Mouse (Mus musculus) mouse embryonic stem cell (cell line): ENCODE results near the gene Tmem100.

Source experiments
- in situ Hi-C, 2 experiments: fragments of 300-500 bp; cut with MboI; formaldehyde crosslinking; loops; 1 replicate in 1 of 2; 3 replicates in 1 of 2; pipeline ENCODE4 v1.14.3; 2019 to 2020; ENCODE audit warnings: low sequenced_read_pairs in 2 of 2, low pct_unique_long_range_greater_than_20kb in 1 of 2, mixed read lengths in 1 of 2; ENCODE audit not compliant: unreplicated experiment in 1 of 2

Gene Tmem100

DNA sequence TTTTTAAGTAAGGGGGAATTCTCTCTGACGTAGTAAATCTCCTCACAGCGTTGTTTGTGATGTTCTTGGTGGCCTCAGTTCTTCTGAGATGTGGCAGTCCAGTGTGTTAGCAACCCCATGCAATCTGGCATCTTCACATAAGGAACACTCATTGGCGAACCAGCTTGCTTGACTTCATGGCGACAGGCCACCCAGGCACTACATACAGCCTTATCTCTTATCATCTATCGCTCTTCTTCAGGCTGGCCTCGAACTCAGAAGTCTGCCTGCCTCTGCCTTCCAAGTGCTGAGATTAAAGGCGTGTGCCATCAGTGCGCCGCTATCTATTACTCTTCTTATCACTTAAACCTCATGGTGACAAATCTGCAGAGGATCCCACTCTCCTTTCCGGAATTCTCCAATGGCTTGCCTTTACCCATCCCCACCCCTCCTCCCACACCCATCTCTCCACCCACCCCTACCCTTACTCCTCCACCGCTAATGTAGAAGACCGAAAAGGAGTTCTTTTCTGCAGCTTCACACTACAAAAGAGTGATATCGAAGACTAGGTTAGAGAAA lies at the start of gene Tmem100:
Gene Tmem100, plus strand, starts transcription at position 508 of the 558 bp plus-strand sequence.
- in situ Hi-C loops, result no loop called here

DNA sequence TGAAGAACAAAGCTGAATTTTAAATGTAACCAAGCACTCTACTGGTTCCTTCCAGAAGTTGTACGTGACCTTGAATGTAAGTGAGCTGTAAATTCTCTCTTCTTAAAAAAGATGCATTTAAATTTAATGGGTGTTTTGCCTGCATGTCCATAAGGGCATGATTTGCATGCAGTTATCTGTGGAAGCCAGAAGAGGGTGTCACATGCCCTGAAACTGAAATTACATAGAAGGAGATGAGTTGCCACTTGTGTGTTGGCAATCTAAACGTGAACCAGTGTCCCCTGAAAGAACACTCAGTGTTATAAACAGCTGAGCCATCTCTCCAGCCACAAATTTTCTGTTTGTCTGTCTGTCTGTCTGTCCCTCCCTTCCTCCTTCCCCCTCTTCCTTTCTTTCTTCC lies 47.2 kb upstream of the Tmem100 start:
- in situ Hi-C loops, result loop anchor here in 1 of 2 experiments (25.0 kb wide), 1 partner anchor 179 kb away; no protein-coding TSS in a partner anchor

DNA sequence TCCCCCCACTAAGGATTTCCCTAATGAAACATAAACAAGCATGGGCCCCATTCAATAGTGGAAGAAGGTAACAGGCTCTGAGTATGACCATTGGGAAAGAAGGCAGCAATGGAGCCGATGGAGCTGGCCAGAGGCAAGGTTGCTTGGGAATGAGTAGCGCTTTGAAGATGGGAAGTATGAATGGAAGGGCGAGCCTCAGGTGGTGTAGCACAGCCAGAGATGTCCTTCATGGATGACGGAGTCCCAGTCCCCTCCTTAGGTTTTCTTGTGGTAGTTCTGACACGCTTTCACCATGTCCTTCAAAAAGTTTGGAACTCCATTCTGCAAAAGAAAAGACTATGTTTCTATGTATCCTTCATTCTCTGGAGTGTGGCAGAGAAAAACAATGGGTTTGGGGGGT lies 45.7 kb upstream of the Tmem100 start:
- in situ Hi-C loops, result loop anchor here in 1 of 2 experiments (25.0 kb wide), 1 partner anchor 178 kb away; no protein-coding TSS in a partner anchor

- in situ Hi-C loops, result loop anchor here (5.0 to 25.0 kb wide), 2 partner anchors 177 to 182 kb away; no protein-coding TSS in a partner anchor
Measured at GRCm38 (mm10) chr11:89985200-89986187, 44.7 kb upstream of the Tmem100 start.

DNA sequence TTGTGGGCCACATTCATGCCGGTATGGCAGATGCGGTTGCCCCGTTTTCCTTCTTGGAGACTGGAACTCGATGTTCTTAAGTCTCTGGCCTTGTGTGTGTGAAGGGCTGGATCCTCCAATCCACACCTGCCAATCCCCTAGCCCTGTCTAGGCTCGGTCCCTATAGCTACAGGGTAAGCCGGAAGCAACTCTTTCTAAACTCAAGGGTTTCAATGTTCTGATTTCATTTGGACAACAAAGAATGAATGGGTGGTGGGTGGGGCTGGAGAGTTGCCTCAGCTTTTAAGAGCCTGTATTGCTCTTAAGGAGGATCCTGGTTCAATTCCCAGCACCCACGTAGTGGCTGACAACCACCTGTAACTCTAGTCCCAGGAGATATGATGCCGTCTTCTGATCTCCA lies 43.6 kb upstream of the Tmem100 start:
- in situ Hi-C loops, result loop anchor here (5.0 to 25.0 kb wide), 2 partner anchors 176 to 181 kb away; no protein-coding TSS in a partner anchor

DNA sequence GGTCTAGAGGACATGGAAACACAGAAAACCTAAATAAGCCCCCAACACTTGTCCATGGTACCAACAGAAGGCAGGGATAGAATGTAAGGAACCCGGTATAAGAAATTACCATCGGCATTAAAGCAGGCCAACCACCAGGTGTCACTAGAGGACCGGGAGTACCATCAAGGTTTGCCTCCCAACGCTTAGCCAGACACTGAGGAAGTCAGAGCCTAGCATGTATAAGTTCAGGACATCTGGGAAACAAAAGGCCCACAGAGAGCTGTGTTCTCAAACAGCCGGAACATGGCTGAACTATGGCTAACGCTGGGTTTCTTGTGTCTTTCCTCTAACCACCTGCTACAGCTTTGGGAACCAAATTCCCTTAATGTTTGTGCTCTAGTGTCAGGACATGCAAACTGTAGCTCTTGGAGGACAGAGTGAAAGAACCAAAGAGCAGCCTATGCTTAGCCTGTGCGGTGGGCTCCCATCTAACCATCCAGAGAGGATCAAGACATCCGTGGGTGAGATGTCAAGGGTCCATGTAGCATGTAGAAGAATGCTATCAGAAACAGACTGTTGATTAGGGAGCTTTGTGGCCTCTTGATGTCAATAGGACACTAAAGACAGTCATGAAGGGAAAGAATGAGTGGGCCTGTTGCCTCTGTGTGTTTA lies 41.1 kb upstream of the Tmem100 start:
- in situ Hi-C loops, result loop anchor here (5.0 to 25.0 kb wide), 2 partner anchors 173 to 178 kb away; no protein-coding TSS in a partner anchor

DNA sequence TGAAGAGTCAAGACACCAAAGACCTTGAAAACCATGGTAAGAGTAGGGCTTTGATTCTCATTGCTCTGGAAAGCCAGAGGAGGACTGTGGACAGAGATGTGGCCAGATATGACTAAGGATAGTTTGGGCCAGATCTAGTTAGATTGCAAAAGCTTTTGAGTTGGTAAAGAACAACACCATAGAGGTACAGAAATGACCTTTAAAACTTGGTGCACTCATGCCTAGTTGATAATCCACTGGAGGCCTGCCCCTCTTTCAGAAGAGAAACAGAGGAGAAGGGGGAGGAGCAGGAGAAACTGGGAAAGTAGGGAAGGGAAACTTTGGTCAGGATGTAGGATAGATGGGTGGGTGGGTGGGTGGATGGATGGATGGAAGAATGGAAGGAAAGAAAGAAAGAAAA lies 38.5 kb upstream of the Tmem100 start:
- in situ Hi-C loops, result loop anchor here in 1 of 2 experiments (25.0 kb wide), 1 partner anchor 171 kb away; no protein-coding TSS in a partner anchor

DNA sequence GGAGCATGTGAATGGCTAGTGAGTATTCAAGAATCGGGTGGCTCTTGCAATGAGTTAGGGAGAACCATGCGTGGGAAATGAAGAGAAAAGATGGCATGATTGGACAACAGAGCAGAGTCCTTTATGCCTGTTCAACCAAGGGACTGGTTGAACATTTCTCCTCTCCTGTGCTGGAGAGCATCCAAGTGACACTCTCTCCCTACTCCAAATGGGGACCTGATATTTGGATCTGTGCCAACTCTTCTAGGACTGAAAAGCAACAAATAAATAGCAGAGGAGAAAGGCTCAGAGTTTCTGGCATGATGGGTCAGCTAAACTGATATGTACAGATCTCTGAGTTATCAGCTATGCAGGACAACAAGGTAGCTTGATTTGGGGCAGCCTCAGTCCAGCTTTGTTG lies 35.4 kb upstream of the Tmem100 start:
- in situ Hi-C loops, result loop anchor here in 1 of 2 experiments (25.0 kb wide), 1 partner anchor 168 kb away; no protein-coding TSS in a partner anchor

DNA sequence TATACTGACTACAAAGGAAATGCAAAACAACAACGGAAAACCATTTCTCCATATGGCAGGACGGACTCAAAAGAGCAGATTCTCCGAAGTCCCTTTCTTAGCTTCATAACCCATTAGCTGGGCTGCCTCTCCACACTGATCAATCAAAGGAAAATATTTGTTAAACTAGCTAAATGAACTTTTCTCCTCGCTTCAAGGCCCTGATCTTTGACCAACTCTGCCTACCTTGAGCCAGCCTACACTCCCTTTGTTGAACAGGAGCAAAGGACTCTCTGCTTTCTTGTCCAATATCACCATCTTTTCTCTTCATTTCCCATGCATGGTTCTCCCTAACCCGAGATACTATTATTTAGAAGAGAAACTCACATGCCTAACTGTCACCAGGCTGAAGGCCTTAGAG lies 34.6 kb upstream of the Tmem100 start:
- in situ Hi-C loops, result loop anchor here in 1 of 2 experiments (25.0 kb wide), 1 partner anchor 167 kb away; no protein-coding TSS in a partner anchor

DNA sequence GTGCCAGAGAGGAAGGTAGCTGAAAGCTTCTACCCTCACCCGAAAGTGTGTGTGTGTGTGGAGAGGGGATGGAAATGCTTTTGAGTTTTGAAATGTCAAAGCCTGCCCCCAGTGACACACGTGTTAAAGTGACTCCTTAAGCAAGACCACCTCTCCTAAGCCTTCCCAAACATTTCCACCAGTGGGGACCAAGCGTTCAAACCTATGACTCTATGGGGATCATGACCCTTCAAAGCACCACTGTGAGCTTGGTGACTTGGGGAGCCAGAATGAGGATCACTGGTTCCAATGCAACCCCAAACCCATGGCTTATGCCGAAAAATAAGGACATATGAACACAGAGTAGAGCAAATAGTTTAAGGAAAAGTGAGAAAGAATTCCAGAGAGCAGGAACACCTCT lies 33.7 kb upstream of the Tmem100 start:
- in situ Hi-C loops, result loop anchor here in 1 of 2 experiments (25.0 kb wide), 1 partner anchor 166 kb away; no protein-coding TSS in a partner anchor

GRCm38 (mm10) chr11:89996856-89997255 lies 33.3 kb upstream of the Tmem100 start:
- in situ Hi-C loops, result loop anchor here in 1 of 2 experiments (25.0 kb wide), 1 partner anchor 165 kb away; no protein-coding TSS in a partner anchor

GRCm38 (mm10) chr11:89998996-89999770 lies 31.0 kb upstream of the Tmem100 start:
- in situ Hi-C loops, result loop anchor here in 1 of 2 experiments (25.0 kb wide), 1 partner anchor 163 kb away; no protein-coding TSS in a partner anchor

DNA sequence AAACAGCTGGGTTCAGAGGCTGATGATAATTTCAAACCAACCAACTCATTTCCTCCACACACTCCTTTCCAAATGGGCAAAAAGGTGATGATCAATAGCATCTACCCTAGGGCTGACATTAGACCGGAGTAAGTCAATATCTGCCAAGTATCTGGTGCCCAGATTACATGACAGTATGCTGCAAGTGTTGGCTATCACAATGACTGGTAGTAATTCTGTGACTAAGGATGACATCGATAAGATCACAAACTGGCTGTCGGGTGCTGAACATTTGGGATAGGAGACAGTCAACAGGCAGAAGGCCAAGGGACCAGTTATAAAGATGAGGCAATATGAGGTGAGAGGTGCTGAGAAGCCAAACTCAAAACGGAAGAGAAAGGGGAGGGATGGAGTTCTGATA lies 29.5 kb upstream of the Tmem100 start:
- in situ Hi-C loops, result no loop called here

DNA sequence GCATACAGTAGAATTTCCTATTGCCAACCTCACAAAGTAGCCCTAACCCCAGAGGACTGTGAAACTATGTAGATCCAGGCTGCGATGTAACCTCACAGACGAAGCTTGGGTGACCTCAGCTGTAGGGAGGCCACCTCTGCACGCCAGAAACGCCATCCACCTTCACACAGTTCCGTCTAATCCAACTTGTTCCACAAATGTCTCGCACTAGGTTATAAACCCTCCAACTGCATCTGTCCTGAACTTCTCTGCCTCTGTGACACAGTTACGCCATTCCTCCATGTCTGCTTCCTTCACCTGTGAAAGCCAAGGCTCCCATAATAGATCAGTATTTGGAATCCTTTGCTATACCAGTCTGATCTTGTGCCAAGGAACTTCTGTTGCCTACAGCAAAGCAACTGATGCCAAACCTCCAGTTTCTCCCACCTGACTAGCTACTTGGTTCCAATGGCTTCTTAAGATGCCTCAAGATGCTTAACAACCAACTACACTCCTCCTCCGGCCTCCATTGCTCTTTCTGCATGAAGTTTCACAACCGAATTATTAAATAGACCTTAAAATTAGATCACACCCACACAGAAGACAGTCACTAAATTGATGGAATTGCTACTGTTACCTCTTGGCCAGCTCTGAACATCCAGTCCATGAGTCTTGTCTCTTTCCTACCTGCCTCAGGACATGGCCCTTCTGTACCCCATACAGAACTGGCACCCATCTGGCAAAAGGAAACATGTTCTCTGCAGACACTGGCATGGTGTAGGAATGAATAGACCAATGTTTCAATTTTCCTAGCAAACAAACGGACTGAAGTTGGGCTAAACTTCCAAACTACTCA lies 28.5 kb upstream of the Tmem100 start:
- in situ Hi-C loops, result no loop called here

DNA sequence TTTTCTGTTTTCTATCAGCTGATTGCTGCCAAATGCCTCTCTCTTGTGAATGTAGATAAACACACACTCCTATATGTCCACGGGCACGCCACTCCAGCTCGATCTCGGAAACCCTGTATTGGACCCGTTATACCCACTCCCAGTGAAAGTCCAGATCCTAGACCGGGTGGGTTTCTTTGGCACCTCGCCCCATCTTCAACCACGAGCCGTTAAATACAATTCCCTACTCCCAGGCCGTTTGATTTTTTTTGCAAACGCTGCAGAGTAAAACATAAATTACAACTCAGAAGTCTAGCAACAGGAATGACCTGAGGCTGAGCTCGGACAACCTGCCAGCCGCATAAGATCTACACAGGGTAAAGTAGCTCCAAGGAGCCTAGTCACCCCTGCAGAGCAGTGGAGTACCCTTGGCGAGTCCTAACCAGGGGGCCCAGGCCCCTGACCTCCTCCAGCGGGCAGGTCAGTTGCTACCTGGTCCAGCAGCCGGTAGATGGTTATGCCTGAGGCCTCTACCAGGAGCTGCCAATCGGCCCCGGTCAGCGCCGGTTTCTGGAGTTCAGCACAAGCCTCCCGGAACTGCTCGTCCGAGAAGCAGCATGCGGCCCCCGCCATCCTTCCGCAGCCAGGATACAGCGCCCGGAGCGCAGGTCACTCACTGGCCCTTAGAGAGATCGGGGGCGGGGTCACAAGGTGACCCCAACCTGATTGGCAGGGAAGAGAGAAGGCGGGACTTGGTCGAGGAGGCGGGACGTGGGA lies 27.7 kb upstream of the Tmem100 start, which contains the start of gene Pctp:
Gene Pctp, minus strand, starts transcription at position 664 of the 756 bp plus-strand sequence.
- in situ Hi-C loops, result no loop called here

DNA sequence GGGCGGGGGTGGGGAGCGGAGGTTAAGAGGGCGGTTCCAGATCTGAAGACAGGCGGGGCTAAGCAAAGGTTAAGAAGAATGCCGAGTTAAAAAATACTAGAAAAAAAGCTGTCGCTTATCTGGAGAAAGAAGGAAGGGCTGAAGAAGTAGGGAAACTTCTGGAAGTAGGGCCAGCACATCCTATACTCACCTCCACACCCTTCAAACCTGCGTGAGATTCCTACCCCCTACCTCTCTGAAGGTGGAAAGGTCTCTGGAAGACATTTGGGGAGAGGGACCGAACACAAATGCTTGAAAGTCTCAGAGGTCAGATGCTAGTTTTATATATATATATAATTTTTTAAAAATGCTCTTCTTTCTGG lies 27.2 kb upstream of the Tmem100 start:
- in situ Hi-C loops, result no loop called here
